Mouse (Mus musculus) embryonic fibroblast, embryonic 13.5 days (primary cell): Measurements from ENCODE around the gene C1qtnf6.

Source experiments
- CTCF ChIP-seq: IDR thresholded peaks from 2 replicates; pipeline ENCODE4 v1.5.1; 2011; ENCODE audit warnings: mild to moderate bottlenecking, control low read depth, low read length, moderate library complexity, borderline replicate concordance; ENCODE audit not compliant: insufficient read depth
- POLR2A ChIP-seq: IDR thresholded peaks from 2 replicates; pipeline ENCODE4 v1.6.1; 2011; ENCODE audit warnings: low read depth, mild to moderate bottlenecking, control low read depth, low read length, moderate library complexity

- TF ChIP-seq CTCF (no peak), POLR2A (no peak)
These were observed 21.1 kb downstream of the C1qtnf6 start for GRCm38 (mm10) chr15:78510121-78510576.
